Mouse (Mus musculus): ENCODE measurements around the gene Scaf4. TPM values are rescaled to one million over a fixed set of nuclear protein-coding genes. Genes with fewer than 3 reads are reported as not detected.

Gene Scaf4
- 22.1 and 30.4 TPM in 2 replicates for polyA plus RNA-seq (2016; fragmentation: Nextera tagmentation; extraction: Ambion mirVana)

DNA sequence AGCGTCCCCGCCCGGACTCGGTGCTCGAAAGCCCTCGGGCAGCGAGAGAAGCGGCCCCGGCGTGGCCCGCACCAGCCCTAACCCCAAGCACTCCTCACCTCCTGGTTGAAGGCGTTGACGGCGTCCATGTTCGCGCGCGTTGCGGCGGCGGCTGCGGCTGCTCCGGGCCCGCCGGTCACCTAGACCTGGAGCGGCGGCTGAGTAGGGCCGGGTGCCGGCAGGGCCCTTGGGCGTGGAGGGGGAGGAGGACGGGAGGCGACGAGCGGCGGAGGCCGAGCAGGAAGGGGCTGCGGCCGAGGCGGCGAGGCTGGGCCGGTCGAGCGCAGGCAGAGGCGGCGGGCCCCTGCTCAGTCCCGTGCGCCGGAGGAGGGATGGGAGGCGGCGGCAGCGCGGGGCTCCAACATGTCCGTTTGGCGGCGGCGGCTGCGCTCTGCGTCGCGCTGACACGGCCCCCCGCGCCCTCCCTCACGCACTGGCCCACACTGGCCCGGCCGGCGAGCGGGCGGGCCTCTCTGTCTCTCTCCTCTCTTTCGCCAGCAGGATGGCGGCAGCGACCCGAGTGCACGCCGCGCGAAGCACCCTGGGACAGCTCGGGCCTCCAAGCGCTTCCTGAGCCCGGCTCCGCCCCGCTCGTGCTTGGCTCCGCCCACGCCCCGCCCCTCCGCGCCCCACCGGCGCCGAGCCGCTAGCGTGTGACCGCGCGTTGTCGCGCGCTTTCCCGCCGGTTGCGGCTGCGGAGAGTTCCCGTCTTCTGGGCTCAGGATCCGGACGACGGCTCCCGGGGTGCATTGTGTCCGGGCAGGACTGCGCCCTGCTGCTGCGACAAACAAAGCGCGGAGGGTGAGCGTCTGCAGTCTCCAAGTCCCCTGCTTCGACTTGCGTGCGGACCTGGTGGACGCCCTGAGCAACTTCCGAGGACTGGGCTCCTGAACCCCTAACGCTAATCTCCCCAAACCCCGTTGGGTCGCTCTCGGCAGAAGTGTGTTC lies at the start of gene Scaf4:
Gene Scaf4 (minus strand): TSS at position 599 of the 987 bp plus-strand sequence.
- Histone ChIP-seq H3K36me3 (0 out of 2 replicates have a peak, but pooled peaks cover 3% of the 10 kb centered on the region), H3K27ac (peak within 1 kb of the TSS; percentile 100), H3K4me1 (peaks cover 50% of the 10 kb centered on the region), H3K9me3 (no peaks in the 10 kb centered on the region), H3K27me3 (ENCODE audit: insufficient read depth, poor library complexity, severe bottlenecking) (no peaks in the 10 kb centered on the region), H3K4me3 (peak within 1 kb of the TSS; percentile 100)
- peak; percentile 97 for DNase-seq (ENCODE audit: low spot score)
- WGBS: under 1% methylated on average over 123 of the region's 123 CpGs

DNA sequence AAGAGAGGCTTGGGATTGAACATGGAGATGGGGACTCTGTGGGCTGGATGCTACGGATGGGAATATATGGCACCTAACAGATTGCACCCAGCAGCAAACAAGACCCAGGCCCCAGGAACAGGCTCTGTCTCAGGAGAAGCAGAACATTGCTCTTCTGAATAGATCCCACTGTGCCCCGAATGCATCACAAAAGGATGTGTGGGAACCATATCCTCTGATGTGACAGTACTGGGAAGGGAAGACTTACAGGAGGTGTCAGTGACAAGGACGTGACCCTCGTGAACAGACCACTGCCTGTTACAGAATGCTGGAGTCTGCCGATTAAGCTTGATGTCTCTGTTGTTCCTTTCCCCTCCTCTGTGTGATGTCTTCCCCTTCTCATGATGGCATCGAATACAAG lies 48.2 kb upstream of the Scaf4 start:
- Histone ChIP-seq H3K36me3 (no peaks in the 10 kb centered on the region), H3K4me1 (peaks cover 13% of the 10 kb centered on the region), H3K9me3 (no peaks in the 10 kb centered on the region), H3K27ac (no peak overlapping the region), H3K27me3 (ENCODE audit: insufficient read depth, poor library complexity, severe bottlenecking) (no peaks in the 10 kb centered on the region), H3K4me3 (no peak overlapping the region)
- no peak for DNase-seq (ENCODE audit: low spot score)
- 59% methylated on average over 6 of the region's 6 CpGs for WGBS

DNA sequence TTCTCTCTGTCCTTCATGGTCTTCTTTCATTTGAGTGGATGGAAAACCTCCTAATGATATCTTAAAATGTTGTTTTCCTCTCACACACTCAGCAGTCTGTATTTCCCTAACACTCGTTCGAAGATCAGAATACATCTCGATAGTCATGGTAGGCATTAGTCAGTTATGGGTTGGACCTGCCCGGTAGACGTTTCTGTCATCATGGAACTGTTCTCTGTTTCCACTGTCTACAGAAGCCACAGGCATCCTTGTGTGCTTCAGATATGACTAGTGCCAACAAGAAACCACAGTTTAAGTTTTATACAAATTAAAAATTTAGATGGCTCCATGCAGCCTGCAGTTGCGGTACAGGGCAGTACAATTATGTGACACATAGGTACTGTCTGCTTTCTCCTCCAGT lies 46.7 kb upstream of the Scaf4 start:
- Histone ChIP-seq H3K9me3 (no peaks in the 10 kb centered on the region), H3K27me3 (ENCODE audit: insufficient read depth, poor library complexity, severe bottlenecking) (no peaks in the 10 kb centered on the region), H3K36me3 (no peaks in the 10 kb centered on the region), H3K4me3 (no peak overlapping the region), H3K4me1 (peaks cover 13% of the 10 kb centered on the region), H3K27ac (no peak overlapping the region)
- WGBS: 89% methylated on average over 6 of the region's 6 CpGs
- no peak for DNase-seq (ENCODE audit: low spot score)

DNA sequence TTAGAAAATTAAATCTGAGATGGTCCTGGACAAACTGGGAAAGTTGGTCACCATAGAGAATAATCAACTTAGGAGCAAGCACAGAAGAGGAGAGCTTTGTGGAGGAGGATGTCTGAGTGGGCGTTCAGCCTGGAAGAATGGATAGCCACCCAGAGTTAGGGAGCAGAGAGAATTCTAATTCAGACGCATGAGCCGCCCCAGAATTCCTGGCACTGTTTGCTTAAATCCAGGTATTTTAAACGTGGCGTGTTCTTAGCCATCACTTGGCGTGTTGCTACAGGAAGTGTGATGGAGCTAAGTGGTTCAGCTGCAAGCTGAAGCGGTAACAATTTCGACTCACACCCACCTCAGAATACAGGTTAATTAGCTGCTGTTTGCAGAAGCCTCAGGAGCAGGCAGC lies 45.2 kb upstream of the Scaf4 start:
- no peak for DNase-seq (ENCODE audit: low spot score)
- Histone ChIP-seq H3K27me3 (ENCODE audit: insufficient read depth, poor library complexity, severe bottlenecking) (no peaks in the 10 kb centered on the region), H3K36me3 (no peaks in the 10 kb centered on the region), H3K4me1 (peaks cover 13% of the 10 kb centered on the region), H3K4me3 (no peak overlapping the region), H3K27ac (no peak overlapping the region), H3K9me3 (no peaks in the 10 kb centered on the region)
- 83% methylated on average over 8 of the region's 8 CpGs for WGBS

DNA sequence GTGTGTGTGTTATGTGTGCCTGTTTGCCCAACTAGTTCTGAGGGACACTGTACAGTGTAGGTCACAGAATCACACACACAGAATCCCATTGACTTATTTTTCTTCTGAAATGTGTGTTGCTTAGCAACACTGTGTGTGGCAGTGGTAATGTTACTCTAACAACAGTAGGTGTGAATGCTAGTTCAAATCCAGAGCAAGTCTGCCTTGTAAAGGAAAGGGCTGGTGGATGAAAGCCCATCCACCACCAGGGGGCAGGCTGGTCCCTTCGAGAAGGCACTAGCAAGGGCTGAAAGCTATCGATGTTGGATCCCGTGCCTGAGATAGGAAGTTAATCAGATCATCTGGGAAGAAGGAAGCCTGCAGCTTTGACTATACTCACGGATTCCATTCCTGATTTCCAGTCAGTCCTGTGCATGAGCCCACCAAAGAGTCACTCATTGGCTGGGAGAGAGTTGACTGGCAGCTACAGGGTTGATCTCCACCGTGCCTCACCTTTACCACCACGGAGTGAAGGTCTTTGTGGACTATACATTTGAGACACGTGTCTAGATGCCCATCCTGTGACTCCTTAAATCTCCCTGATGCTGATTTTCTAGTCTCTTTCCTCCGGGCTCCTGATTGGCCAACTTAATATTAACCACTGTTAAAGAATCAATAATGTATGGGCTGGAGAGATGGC lies 38.7 kb upstream of the Scaf4 start:
- H3K4me1 ChIP-seq: 0 out of 2 replicates have a peak, but pooled peaks cover 3% of the 10 kb centered on the region
- 0 out of 2 replicates have a peak overlapping the region, but pooled peaks have one; percentile 27 for H3K4me3 ChIP-seq
- no peaks in the 10 kb centered on the region for H3K36me3 ChIP-seq
- 27% methylated on average over 8 of the region's 8 CpGs for WGBS
- H3K27me3 ChIP-seq (ENCODE audit: insufficient read depth, poor library complexity, severe bottlenecking): no peaks in the 10 kb centered on the region
- no peaks in the 10 kb centered on the region for H3K9me3 ChIP-seq
- no peak overlapping the region for H3K27ac ChIP-seq
- DNase-seq (ENCODE audit: low spot score): peak; percentile 87

DNA sequence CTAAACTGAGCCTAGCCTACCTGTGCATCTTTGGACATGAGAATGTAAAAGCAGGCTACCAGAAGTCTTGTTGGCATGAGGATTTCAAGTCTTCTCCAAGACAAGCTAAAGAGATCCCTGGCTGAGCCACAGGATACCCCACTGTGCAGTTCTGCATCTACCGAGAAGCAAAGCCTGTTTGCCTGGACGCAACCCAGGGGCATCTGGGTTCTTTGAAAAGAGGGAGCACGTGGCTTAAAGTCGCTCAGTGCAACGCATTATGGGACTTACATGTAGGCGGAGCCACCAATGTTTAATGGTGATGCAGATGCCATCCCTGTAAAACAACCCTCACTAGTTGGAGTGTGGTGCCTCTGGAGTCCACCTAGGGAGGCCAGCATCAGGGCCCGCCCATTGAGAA lies 35.0 kb upstream of the Scaf4 start:
- Histone ChIP-seq H3K4me3 (no peak overlapping the region), H3K4me1 (0 out of 2 replicates have a peak, but pooled peaks cover 3% of the 10 kb centered on the region), H3K27me3 (ENCODE audit: insufficient read depth, poor library complexity, severe bottlenecking) (no peaks in the 10 kb centered on the region), H3K9me3 (no peaks in the 10 kb centered on the region), H3K27ac (no peak overlapping the region), H3K36me3 (no peaks in the 10 kb centered on the region)
- no peak for DNase-seq (ENCODE audit: low spot score)
- 78% methylated on average over 7 of the region's 7 CpGs for WGBS

DNA sequence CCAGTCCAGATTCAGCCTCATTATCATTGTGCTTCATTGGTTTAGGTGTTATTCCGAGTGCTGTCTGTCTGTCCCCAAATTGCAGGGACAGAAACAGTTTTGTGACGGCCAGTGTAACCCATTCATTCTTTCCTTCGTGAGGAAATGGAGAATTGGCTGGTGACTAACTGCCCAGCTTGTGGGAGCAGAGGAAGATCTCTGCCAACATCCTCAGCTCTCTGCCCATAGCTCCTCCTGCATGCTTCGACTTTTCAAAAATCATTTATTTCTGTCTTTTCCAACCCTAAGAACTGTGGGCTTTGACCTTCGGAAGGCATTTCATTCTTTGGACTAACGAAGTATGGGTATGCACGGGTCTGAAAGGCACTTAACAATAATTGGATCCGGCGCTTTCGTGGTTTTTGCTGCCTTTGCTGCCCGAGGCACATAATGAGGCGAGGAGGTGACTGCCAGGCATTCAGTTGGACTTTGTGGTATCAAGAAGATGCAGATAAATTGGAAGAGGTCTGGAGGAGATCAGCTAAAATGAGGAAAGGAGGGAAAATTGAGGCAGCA lies 34.1 kb upstream of the Scaf4 start:
- 80% methylated on average over 12 of the region's 12 CpGs for WGBS
- 0 out of 2 replicates have a peak, but pooled peaks cover 3% of the 10 kb centered on the region for H3K4me1 ChIP-seq
- no peak for DNase-seq (ENCODE audit: low spot score)

DNA sequence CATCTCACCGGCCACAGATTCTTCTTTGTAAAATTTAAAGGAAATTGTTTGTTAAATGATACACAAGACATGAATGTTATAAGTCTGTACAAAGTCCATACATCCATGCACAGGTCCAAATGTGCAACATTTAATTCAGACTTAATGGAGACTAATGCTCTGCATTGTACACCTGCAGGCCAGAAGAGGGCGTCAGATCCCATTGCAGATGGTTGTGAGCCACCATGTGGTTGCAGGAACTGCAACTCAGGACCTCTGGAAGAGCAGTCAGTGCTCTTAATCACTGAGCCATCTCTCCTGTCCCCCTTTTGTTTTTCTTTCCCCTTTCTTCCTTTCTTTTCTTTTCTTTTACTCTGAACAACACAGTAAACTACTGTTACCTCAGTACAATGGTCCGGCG lies 33.5 kb upstream of the Scaf4 start:
- no peaks in the 10 kb centered on the region for H3K27me3 ChIP-seq (ENCODE audit: insufficient read depth, poor library complexity, severe bottlenecking)
- H3K4me1 ChIP-seq: no peaks in the 10 kb centered on the region
- H3K27ac ChIP-seq: no peak overlapping the region
- no peak for DNase-seq (ENCODE audit: low spot score)
- H3K9me3 ChIP-seq: no peaks in the 10 kb centered on the region
- 77% methylated on average over 4 of the region's 4 CpGs for WGBS
- H3K36me3 ChIP-seq: no peaks in the 10 kb centered on the region
- H3K4me3 ChIP-seq: no peak overlapping the region

More for the DNA sequence above, 34.1 kb upstream of the Scaf4 start:
- Histone ChIP-seq H3K9me3 (no peaks in the 10 kb centered on the region), H3K27me3 (ENCODE audit: insufficient read depth, poor library complexity, severe bottlenecking) (no peaks in the 10 kb centered on the region), H3K36me3 (no peaks in the 10 kb centered on the region), H3K27ac (no peak overlapping the region), H3K4me3 (no peak overlapping the region)

DNA sequence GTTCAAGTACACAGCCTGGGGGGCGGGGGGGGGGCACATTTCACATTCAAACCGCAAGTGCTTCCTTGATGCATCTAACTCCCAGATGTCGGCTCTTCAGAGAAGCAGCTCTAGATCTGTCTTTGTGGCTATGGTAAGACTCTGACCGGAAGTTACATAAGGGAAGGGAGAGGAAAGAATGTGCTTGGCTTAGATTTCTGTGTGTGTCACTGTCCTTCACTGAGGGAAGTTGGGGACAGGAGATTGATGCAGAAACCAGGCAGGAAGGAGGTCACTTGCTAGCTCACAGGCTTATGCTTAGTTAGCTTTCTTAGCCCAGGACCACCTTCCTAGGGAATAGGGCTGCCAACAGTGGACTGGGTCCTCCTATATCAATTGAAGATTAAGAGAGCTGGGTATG lies 31.6 kb upstream of the Scaf4 start:
- DNase-seq (ENCODE audit: low spot score): no peak
- H3K27me3 ChIP-seq (ENCODE audit: insufficient read depth, poor library complexity, severe bottlenecking): no peaks in the 10 kb centered on the region
- H3K27ac ChIP-seq: no peak overlapping the region
- no peaks in the 10 kb centered on the region for H3K36me3 ChIP-seq
- no peaks in the 10 kb centered on the region for H3K4me1 ChIP-seq
- no peak overlapping the region for H3K4me3 ChIP-seq
- no peaks in the 10 kb centered on the region for H3K9me3 ChIP-seq
- 79% methylated on average over 4 of the region's 4 CpGs for WGBS

DNA sequence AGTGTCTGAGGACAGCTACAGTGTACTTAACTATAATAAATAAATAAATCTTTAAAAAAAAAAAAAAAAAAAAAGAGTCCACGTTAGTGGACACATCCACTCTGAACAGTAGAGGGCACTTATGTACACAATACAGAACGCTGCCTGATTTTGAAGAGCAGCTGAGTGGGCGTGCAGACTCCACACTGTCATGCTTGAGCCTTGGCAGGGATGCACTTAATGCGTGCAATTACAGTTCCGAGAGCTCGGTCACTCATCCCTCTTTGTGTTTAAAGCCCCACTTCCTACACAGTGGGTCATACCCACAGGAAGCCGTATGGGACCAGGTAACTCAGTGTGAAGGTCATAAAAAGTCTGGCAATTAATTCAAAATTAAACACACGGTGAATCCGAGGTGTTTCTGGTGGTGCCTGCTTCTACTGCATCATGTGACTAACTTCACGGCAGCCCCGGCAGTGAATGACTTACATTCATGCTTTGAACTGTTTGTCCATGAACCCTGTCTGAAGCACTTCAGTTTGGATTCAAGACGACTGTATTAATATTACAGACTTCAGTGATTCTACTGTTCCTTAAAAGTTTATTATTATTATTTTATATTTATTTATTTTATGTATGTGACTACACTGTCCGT lies 28.3 kb upstream of the Scaf4 start:
- DNase-seq (ENCODE audit: low spot score): no peak
- 76% methylated on average over 13 of the region's 13 CpGs for WGBS
- Histone ChIP-seq H3K4me3 (no peak overlapping the region), H3K27me3 (ENCODE audit: insufficient read depth, poor library complexity, severe bottlenecking) (no peaks in the 10 kb centered on the region), H3K4me1 (no peaks in the 10 kb centered on the region), H3K9me3 (no peaks in the 10 kb centered on the region), H3K36me3 (no peaks in the 10 kb centered on the region), H3K27ac (no peak overlapping the region)

DNA sequence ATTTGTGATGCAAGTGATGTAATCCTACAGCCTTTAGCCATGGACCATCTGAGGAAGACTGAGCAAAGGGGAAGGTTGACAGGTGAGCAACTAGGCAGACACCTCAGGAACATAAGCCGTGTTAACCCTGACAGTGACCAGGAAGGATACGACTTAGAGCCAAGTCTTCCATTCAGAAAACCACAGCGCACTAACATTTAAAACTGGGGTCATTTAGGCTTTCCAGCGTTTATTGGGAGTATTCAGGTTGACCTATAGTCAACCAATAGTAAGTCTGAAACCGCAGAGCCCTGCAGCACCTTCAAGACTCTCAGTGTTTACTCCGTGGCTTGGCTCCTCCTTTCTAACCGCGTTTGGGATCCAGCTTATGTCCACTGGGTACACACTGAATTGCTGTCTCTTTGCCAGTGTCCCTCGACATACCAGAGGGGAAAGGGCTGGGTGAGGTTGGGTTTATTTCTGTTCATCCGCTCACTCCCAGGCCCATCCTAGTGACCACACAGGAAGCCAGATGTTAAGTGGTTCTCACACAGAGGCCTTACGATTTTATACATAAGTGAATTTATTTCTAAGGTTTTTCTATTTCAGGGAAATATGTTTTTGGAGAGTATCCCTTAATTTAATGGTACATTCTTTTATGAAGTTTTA lies 26.3 kb upstream of the Scaf4 start:
- DNase-seq (ENCODE audit: low spot score): no peak
- no peaks in the 10 kb centered on the region for H3K36me3 ChIP-seq
- H3K4me1 ChIP-seq: no peaks in the 10 kb centered on the region
- no peak overlapping the region for H3K4me3 ChIP-seq
- 75% methylated on average over 11 of the region's 11 CpGs for WGBS
- H3K9me3 ChIP-seq: no peaks in the 10 kb centered on the region
- H3K27me3 ChIP-seq (ENCODE audit: insufficient read depth, poor library complexity, severe bottlenecking): no peaks in the 10 kb centered on the region
- no peak overlapping the region for H3K27ac ChIP-seq

DNA sequence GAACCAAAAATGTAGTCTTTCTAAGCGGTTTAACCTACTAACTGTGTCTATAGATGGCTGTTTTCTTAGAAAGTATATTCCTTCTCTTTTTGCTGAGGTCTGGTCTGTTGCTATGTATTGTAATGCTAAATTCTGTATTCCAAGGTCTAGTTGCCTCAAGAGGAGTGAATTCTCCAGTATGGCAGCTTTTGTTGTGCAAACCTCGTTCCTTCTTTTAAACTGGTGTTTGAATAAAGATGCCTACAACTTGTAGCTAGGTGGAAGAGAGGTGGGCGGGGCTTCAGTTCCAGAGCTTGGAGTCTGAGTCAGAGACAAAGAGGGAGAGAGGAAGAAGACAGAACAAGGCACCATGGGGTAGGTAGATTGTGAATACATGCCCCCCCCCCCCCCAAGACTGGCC lies 25.5 kb upstream of the Scaf4 start:
- Histone ChIP-seq H3K27me3 (ENCODE audit: insufficient read depth, poor library complexity, severe bottlenecking) (no peaks in the 10 kb centered on the region), H3K36me3 (no peaks in the 10 kb centered on the region), H3K4me3 (no peak overlapping the region), H3K9me3 (no peaks in the 10 kb centered on the region), H3K27ac (no peak overlapping the region), H3K4me1 (no peaks in the 10 kb centered on the region)
- no peak for DNase-seq (ENCODE audit: low spot score)
- 52% methylated on average over 3 of the region's 3 CpGs for WGBS
